Mouse (Mus musculus) layer of hippocampus, adult 2 months (tissue): ENCODE data around the gene Atp1b1. TPM values are rescaled to one million over a fixed set of nuclear protein-coding genes. Genes with fewer than 3 reads are reported as not detected.

Experiments
- DNase-seq, 2 experiments: peaks; one replicate each; pipeline ENCODE4 v3.0.0; 2022; ENCODE audit warnings: low spot score in 2 of 2
- H3K27ac ChIP-seq: fragments of 200-600 bp; 2 replicates; pipeline ENCODE4 v1.8.1; 2022
- H3K4me3 ChIP-seq: fragments of 200-600 bp; 2 replicates; pipeline ENCODE4 v1.8.1; 2022; ENCODE audit warnings: mild to moderate bottlenecking
- CTCF ChIP-seq: fragments of 200-600 bp; conservative IDR thresholded peaks from 2 replicates; pipeline ENCODE4 v1.8.1; 2022; ENCODE audit warnings: antibody characterized with exemption, mild to moderate bottlenecking, moderate library complexity
- total RNA-seq, 2 experiments: library from RNA; stranded (reverse); gene quantifications; 2 replicates each; pipeline ENCODE4 v1.2.3; 2021

The Atp1b1 gene
- total RNA-seq, 2 experiments from 2014 or later, result 1,930 to 2,057 TPM

DNA sequence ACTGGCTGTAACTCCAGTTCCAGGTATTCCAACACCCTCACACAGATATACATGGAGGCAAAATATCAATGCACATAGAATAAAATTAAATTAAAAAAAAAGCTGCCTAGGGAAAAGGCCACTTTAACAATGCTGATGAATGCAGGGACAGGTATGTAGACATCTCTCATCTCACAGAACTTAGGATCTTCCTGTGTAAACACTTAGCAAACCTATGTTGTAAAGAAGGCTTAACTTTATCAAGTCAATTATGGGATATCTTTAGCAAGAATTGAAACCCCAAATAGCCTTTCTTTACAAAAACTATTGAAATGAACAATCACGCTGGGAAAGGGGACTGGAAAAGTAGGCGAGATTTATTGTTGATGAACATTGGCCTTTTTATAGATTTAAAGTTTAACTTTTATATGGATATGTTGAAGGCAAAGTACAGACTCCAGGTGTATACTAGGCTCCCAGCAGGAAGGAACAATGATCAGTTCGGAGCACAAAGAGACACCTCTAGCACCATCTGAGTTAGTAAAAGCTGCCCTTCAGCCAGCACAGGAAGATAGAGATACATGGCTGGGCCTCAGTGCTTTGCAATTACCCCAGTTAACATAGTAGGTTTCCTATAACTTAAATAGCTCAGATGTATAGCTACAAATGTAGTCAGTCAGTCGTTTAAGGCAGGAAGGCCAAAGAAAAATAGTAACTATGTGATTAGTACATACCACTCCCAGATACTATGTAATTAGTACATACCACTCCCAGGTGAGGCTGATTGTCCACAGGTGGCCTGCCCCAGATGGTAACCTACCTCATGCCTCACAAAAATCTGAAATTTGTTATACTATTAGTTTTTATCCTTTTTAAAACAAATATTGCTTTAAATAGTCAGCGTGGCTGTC is 22.8 kb upstream of the Atp1b1 start:
- H3K27ac ChIP-seq, result no peak overlapping the region
- H3K4me3 ChIP-seq, result no peak overlapping the region
- no peak for TF ChIP-seq CTCF
- DNase-seq, result no peak

DNA sequence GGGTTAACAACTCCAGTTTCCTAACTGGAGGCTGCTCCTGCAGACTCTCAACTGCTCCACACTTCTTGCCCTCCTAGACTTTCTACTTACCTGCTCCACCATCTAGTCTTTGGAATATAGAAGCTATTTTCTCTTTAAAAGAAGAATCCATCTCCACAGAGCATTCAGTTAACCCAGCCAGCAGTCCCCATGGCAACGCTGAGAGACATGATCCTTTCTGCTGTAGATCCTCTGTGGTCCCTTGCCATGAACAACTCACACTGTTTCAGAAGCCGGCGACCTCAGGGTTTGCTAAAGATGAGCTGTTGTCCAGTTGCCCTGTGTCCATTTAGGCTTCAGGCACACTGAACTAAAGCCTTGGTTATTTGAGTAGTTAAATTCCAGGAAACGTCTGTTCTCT is 17.7 kb upstream of the Atp1b1 start:
- H3K4me3 ChIP-seq, result no peak overlapping the region
- peak overlapping the region; percentile 94 for H3K27ac ChIP-seq
- no peak for TF ChIP-seq CTCF

DNA sequence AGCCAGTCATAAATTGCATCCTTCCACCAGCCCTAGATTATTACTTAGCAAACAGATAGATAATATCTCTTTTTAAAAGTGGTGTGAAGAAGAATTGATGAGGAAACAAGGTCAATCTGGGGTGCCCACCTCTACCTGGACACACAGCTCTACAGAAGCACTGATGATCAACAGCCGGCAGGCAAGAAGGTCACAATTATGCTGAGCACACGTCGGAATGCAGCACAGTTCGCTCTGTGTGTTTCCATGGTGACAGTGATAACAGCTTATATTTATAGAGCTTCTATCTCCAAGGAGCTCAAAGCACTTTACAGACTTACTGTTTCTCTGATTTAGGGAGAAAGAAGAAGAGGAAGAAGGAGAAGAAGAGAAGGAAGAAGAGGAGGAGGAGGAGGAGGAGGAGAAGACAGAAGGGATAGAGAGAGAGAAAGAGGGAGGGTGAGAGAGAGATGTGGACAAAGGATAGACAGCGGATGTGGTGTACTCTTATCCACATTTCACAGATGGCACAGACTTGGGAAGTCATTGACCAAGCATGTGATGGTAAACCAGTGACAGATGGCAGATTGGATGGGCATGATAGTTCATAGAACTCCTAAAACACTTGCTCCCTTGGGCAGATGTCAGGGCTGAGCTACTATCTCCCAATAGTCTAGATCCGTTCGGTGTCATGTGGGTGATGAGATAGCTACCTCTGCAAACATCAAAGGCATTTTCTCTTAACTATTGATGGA is 16.8 kb upstream of the Atp1b1 start:
- H3K27ac ChIP-seq, result peak overlapping the region; percentile 94
- no peak overlapping the region for H3K4me3 ChIP-seq
- no peak for TF ChIP-seq CTCF
- DNase-seq, result no peak

More for the DNA sequence above, 17.7 kb upstream of the Atp1b1 start:
- no peak for DNase-seq

DNA sequence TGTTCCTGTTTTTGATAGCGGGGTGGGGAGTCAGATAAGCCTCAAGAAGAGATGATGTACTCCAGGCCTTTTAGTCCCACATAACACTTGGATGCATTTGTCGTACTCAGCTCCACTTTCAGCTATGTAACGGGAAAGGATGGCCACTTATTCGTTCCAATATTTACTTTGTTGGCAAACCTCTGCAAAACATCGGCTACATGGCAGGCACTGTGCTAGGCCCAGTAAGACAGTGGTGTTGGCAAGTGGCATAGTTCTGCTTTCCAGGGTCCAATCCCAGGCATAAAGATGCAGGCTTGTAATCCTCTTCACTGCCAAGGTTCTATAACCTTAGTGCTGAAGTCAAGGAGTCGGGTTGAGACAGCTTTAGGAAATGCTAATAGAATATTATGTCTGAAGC is 16.2 kb upstream of the Atp1b1 start:
- no peak for TF ChIP-seq CTCF
- Histone ChIP-seq H3K4me3 (no peak overlapping the region), H3K27ac (peak overlapping the region; percentile 94)

DNA sequence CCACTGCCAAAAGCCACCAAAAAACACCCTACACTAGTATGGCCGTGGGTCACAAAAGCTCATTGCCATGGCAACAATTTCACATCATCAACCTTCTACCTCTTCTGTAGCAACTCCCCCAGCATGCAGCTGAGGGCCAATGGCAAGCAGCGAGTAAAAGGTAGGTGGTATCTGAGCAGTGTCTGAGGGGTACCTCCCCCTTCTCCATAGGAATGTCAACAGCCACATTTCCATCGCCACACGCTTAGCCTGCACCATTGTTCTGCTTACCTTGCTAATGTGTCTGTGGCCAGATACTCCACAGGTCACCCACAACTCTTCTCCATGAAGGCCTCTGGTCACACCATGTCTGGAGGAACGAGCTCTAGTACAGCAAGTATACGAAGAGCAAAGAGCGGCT is 15.2 kb upstream of the Atp1b1 start:
- peak overlapping the region; percentile 9; the same call in 1 of the 2 replicates for H3K27ac ChIP-seq
- no peak overlapping the region for H3K4me3 ChIP-seq
- TF ChIP-seq CTCF, result no peak
- no peak for DNase-seq

More for the DNA sequence above, 16.2 kb upstream of the Atp1b1 start:
- no peak for DNase-seq

DNA sequence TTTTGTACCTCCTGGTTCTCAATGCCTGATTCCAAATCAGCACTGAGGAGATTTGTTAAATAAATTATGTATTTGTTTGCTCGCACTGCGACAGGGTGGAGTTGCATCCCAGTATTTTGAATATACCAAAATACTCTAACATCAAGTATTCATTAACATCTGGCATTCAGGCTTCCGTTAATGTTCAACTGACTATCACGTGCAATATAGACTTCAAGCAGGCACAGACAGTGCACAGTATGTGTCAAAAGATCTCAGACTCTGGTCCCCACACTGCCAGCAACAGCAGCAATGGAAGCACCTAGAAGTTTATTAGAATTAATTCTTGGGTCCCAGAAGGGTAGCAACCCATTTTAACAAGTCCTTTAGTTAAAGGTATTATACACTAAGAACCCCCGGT is 13.5 kb upstream of the Atp1b1 start:
- no peak overlapping the region for H3K27ac ChIP-seq
- H3K4me3 ChIP-seq, result no peak overlapping the region
- TF ChIP-seq CTCF, result no peak
- no peak for DNase-seq

DNA sequence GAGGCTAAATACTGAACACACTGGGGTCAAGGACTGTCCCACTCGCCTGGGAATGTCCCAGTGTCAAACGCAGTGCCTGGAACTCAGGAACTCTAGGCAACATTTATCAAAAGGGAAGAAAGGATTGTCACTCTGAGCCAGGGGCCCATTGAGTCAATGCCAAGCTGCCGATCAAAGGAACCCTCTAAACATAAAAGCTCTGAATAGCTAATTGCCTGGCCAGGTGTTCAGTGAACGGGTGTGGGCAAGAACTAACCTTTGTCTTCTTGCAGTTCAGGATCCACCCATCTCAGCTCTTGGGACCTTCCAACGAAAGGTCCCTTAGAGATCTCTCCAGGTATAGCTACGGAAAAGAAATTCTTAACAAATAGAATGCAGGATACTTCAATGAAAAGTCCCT is 12.8 kb upstream of the Atp1b1 start:
- Histone ChIP-seq H3K4me3 (no peak overlapping the region), H3K27ac (no peak overlapping the region)
- DNase-seq, result no peak
- TF ChIP-seq CTCF, result no peak

DNA sequence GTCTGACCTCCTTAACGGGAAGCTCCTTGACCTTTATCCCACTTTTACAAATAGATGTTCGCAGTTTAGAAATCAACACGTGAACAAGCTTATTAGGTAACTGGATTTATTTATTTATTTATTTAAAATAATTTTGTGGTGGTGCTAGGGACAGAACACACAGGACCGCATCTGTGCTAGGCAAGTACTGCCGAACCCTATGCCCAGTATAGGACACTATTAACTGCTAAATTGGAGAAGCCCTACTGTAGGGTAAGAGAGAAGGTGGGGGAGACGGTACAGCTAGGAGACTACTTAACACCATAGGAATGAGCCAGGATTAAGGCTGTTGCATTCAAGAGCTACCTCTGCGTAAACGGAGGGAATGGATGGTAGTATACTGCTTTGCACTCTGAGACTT is 10.2 kb upstream of the Atp1b1 start:
- Histone ChIP-seq H3K27ac (no peak overlapping the region), H3K4me3 (no peak overlapping the region)
- DNase-seq, result no peak
- TF ChIP-seq CTCF, result no peak

DNA sequence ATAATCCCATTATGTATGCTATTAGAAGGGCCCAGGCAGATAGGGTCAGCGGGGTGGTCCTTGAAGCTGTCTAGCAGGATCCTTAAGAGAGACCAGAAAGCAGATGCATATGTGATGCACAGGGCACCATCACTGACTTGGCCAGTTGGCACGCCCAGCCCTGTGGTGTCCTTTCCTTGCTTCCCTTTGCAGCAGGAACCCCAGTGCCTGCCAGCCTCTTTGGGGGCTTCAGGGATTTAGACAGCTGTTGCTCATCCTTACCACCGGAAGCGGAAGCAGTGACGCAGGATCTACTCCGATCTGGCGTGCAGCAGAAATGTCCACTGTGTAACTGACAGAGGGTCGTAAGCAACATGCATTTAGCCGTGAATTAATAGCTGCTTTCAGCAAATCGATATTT is 9.3 kb upstream of the Atp1b1 start:
- no peak for DNase-seq
- no peak for TF ChIP-seq CTCF
- H3K27ac ChIP-seq, result no peak overlapping the region
- H3K4me3 ChIP-seq, result no peak overlapping the region

DNA sequence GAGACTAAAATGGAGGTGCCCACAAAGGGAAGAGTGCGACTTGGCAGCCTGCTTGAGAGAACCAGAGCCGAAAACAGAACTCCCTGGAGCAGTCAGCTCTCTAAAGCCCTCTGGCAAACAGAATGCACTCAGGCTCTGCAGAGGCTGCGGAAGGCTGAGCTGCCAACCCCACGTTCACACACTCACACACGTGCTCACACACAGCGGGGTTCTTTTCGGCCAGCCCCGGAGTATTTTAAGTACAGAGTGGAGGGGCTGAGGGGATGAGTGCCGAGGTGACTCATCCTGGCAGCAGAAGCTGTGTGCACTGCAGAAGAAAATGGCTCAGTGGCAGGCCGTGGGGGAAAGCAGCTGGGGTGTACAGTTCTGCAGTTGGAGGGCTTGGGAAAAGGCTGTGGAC is 3.6 kb upstream of the Atp1b1 start:
- TF ChIP-seq CTCF, result no peak
- peak overlapping the region; percentile 88 for H3K27ac ChIP-seq
- H3K4me3 ChIP-seq, result peak overlapping the region; percentile 46
- DNase-seq, result peak; percentile 70 to 86

DNA sequence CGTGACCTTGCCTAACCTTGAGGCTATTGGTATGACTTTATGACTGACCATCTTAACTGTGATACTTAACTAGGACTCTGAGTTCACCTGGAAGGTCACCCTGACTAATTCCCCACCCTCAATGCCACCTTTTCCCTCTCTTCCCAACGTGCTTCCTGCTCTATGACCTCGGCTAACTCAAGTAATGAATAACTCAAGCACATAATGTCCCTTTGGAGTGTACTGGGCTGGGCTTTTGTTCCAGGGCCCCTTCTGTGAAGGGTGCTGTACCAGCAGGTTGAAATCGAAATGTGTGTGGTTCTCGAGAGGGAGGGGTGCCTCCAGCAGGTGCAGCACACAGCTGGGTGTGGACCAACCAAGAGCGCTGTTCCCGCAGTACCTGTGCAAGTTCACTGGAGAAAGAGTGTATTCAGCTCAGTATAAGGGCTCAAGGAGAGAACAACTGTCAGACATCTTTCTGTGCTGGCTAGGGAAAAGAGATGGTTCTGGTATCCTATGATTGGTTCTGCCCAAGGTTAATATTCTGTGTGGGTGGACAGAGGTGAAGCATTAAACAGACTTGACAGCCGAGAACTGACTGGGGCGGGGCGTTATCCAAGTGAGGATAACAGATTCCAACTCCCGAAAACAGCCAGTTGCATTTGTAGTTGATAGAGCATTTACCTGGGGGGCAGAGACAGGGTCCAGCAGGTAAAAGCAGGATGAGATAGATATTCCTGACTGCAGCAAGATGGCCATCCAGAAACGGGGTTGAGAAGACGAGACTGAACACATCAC is 3.0 kb upstream of the Atp1b1 start:
- TF ChIP-seq CTCF, result no peak
- peak in 1 of 2 experiments; percentile 13 for DNase-seq
- H3K27ac ChIP-seq, result peak overlapping the region; percentile 88
- H3K4me3 ChIP-seq, result peak overlapping the region; percentile 46

DNA sequence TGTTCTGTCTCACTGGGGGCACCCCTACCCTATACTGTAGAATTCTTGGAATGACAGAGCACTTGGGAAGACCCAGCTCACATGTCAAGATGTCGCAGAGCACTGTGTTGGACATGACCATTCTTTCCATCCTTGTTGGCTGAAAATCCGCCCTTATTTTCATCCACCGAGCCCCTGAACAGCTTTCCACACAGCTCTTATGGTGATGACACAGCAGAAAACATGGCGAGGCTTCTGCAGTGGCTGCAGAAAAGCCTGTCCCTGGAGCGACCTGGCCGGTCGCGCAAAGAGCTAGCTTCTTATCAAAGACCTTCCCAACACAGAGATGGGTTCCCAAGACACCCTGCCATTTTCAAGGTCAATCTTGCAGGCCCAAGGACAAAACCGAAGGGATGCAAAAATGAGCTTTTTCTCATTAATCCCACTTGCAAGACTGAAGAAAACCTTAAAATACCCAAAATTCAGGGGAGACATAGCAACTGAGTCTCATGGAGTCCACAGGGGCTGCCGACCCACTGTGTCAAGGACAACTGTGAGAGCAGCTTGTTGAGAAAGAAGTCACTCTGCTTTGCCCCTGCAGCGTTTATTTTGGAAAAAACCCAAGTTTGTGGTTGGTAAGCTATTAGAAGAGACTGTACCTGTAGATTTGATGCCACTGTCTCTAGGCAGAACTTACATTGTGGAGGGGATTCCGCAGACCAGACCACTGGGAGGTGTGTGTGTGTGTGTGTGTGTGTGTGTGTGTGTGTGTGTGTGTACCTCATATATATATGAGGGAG is 1.2 kb upstream of the Atp1b1 start:
- DNase-seq, result peak in 1 of 2 experiments; percentile 19
- Histone ChIP-seq H3K4me3 (peak overlapping the region; percentile 94), H3K27ac (peak overlapping the region; percentile 100)
- no peak for TF ChIP-seq CTCF
